Mouse (Mus musculus) cerebellum, adult (tissue): ENCODE measurements around the gene Klk7.

Experiments
- ATAC-seq: cut with Nextera tagmentation; 2 replicates; pipeline ENCODE4 v1.9.2; 2017; ENCODE audit warnings: mild to moderate bottlenecking, moderate library complexity, mixed read lengths; ENCODE audit not compliant: insufficient number of reproducible peaks, low FRiP score, low TSS enrichment

Gene Klk7

GRCm38 (mm10) chr7:43791591-43791990 is 19.5 kb upstream of the Klk7 start, which contains the start of gene Klk9:
TSS of gene Klk9 (plus strand) at chr7:43791891.
- ATAC-seq, result no peak

- no peak for ATAC-seq
Measured at GRCm38 (mm10) chr7:43796355-43796754, 14.7 kb upstream of the Klk7 start.

GRCm38 (mm10) chr7:43797333-43797769 is 13.7 kb upstream of the Klk7 start, which contains the start of gene Klk8:
TSS of gene Klk8 (plus strand) at chr7:43797577.
- no peak for ATAC-seq

- no peak for ATAC-seq
Measured at GRCm38 (mm10) chr7:43797844-43798462, 13.1 kb upstream of the Klk7 start.

- no peak for ATAC-seq
Measured at GRCm38 (mm10) chr7:43799876-43800275, 11.2 kb upstream of the Klk7 start.

- ATAC-seq, result no peak
Measured at GRCm38 (mm10) chr7:43815211-43815610, 4.1 kb downstream of the Klk7 start.

GRCm38 (mm10) chr7:43816746-43817145 is 5.7 kb downstream of the Klk7 start:
- no peak for ATAC-seq

- no peak for ATAC-seq
Measured at GRCm38 (mm10) chr7:43821581-43821980, 10.5 kb downstream of the Klk7 start.

- ATAC-seq, result no peak
Measured at GRCm38 (mm10) chr7:43824199-43824598, 13.1 kb downstream of the Klk7 start, which contains the start of gene Klk6. TSS of gene Klk6 (plus strand) at chr7:43824499.

- no peak for ATAC-seq
Measured at GRCm38 (mm10) chr7:43826056-43826455, 15.0 kb downstream of the Klk7 start.

- no peak for ATAC-seq
Measured at GRCm38 (mm10) chr7:43827706-43828105, 16.6 kb downstream of the Klk7 start.

- no peak for ATAC-seq
Measured at GRCm38 (mm10) chr7:43829006-43829405, 17.9 kb downstream of the Klk7 start.

- ATAC-seq, result no peak
Measured at GRCm38 (mm10) chr7:43841701-43842100, 30.6 kb downstream of the Klk7 start, which contains the start of gene Klk5. TSS of gene Klk5 (plus strand) at chr7:43841971.

GRCm38 (mm10) chr7:43843801-43844200 is 32.7 kb downstream of the Klk7 start:
- ATAC-seq, result no peak

- ATAC-seq, result no peak
Measured at GRCm38 (mm10) chr7:43851616-43852015, 40.5 kb downstream of the Klk7 start.

GRCm38 (mm10) chr7:43854642-43855380 is 43.7 kb downstream of the Klk7 start:
- ATAC-seq, result no peak

- no peak for ATAC-seq
Measured at GRCm38 (mm10) chr7:43855709-43856108, 44.6 kb downstream of the Klk7 start.

- ATAC-seq, result no peak
Measured at GRCm38 (mm10) chr7:43856307-43856706, 45.2 kb downstream of the Klk7 start.

- no peak for ATAC-seq
Measured at GRCm38 (mm10) chr7:43857501-43857900, 46.4 kb downstream of the Klk7 start.

GRCm38 (mm10) chr7:43860411-43860810 is 49.3 kb downstream of the Klk7 start:
- ATAC-seq, result no peak
